Mouse (Mus musculus): ENCODE results near the gene Gtf2f2. TPM values are rescaled to one million over a fixed set of nuclear protein-coding genes. Genes with fewer than 3 reads are reported as not detected.

Gtf2f2 gene
- total RNA-seq, 1 experiment = 23.2 TPM

DNA sequence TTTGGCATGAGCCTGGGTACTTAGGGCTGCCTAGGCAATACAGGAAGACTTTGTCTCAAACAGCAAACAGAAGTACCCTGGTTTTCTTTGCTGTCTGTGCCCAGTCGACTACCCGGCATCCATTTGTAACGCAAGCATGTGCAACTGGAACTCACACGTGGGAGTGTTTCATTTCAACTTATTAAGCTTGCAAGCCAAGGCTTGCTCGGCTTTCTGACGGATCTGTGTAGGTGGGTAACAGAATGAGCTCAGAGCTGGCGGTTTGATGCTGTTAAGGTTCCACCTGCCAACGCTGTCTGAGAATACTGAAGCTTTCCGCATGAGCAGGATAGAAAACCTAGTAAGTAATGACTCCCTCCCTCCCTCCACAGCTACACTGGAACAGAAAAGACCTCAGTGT, 118.5 kb downstream of the Gtf2f2 start:
- no peak for DNase-seq (ENCODE audit: low read depth, low spot score)
- Histone ChIP-seq H3K36me3 (ENCODE audit: control insufficient read depth, insufficient read depth, low read length, poor library complexity, severe bottlenecking) (peaks cover 3% of the 10 kb centered on the region; the same call in 1 of the 2 replicates), H3K4me1 (ENCODE audit: control insufficient read depth in 2 of 2, insufficient read depth in 2 of 2, low read length in 2 of 2, poor library complexity in 1 of 2) (no peaks in the 10 kb centered on the region), H3K4me3 (ENCODE audit: insufficient read depth in 1 of 2, low read depth in 1 of 2, low read length in 2 of 2, poor library complexity in 1 of 2, severe bottlenecking in 1 of 2) (no peak overlapping the region), H3K9me3 (ENCODE audit: control insufficient read depth, insufficient read depth, low read depth, low read length) (no peaks in the 10 kb centered on the region), H3K9ac (ENCODE audit: insufficient read depth, low read depth, low read length, poor library complexity, severe bottlenecking) (no peak overlapping the region), H3K27ac (ENCODE audit: insufficient read depth, low read depth, low read length, poor library complexity, severe bottlenecking) (no peak overlapping the region)
- in situ Hi-C loops (cut with MboI; ENCODE audit: low sequenced_read_pairs in 2 of 2, unreplicated experiment in 2 of 2) = loop anchor here (25.0 kb wide), 1 partner anchor 195 kb away; no protein-coding TSS in a partner anchor
- no peak for TF ChIP-seq MAFK (IDR thresholded peaks at IDR 0.05; ENCODE audit: insufficient read depth, low read depth, low read length)
- no peak for TF ChIP-seq HCFC1 (IDR thresholded peaks at IDR 0.05; ENCODE audit: borderline replicate concordance, insufficient read depth, low read length)
- TF ChIP-seq CHD2 (IDR thresholded peaks at IDR 0.05; ENCODE audit: low read depth, low read length) = no peak
- TF ChIP-seq ZC3H11A (IDR thresholded peaks at IDR 0.05; ENCODE audit: borderline replicate concordance, low read depth, low read length) = no peak
- no peak for TF ChIP-seq ZNF384 (IDR thresholded peaks at IDR 0.05; ENCODE audit: low read depth, low read length)

DNA sequence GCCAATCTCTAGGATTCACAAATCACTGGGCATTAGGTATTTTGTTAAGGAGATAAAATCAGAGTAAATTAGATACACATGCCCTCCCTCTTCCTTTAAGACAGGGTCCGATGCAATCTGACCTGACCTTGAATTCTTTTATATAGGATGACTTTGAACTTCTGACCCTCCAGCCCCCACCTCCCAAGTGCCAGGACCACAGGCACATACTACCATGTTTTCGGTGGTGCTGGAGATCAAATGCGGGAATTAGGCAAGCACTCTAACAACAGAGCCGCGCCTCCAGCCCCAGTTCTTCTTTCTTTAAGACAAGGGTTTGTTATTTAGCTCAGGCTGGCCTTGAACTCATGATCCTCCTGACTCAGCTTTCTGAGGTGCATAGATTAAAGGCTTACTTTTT, 126.8 kb downstream of the Gtf2f2 start:
- no peak overlapping the region for H3K9ac ChIP-seq (ENCODE audit: insufficient read depth, low read depth, low read length, poor library complexity, severe bottlenecking)

DNA sequence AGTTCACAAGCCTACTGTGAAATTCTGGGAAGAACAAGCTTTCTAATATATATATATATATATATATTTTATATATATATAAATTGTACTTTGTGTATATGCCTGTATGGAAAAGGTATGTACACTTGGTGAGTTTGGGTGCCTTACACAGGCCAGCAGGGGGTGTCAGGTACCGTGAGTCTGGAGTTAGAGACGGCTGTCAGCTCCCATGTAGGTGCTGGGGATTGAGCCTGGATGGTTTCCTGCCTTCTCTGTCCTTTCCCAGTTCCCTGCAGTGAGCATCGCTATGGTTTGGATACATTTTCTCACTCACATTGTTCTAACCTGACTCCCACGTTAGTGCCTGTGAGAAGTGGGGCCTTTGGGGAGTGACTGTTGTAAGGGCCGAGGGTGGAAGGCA, 127.3 kb downstream of the Gtf2f2 start:
- in situ Hi-C loops (cut with MboI; ENCODE audit: low sequenced_read_pairs in 2 of 2, unreplicated experiment in 2 of 2) = loop anchor here (25.0 kb wide), 1 partner anchor 204 kb away; no protein-coding TSS in a partner anchor
- no peak overlapping the region for H3K27ac ChIP-seq (ENCODE audit: insufficient read depth, low read depth, low read length, poor library complexity, severe bottlenecking)
- H3K9me3 ChIP-seq (ENCODE audit: control insufficient read depth, insufficient read depth, low read depth, low read length) = no peaks in the 10 kb centered on the region
- H3K36me3 ChIP-seq (ENCODE audit: control insufficient read depth, insufficient read depth, low read length, poor library complexity, severe bottlenecking) = no peaks in the 10 kb centered on the region
- DNase-seq (ENCODE audit: low read depth, low spot score) = peak; percentile 38
- no peak overlapping the region for H3K4me3 ChIP-seq (ENCODE audit: insufficient read depth in 1 of 2, low read depth in 1 of 2, low read length in 2 of 2, poor library complexity in 1 of 2, severe bottlenecking in 1 of 2)
- TF ChIP-seq ZC3H11A (IDR thresholded peaks at IDR 0.05; ENCODE audit: borderline replicate concordance, low read depth, low read length) = no peak
- no peak for TF ChIP-seq ZNF384 (IDR thresholded peaks at IDR 0.05; ENCODE audit: low read depth, low read length)
- TF ChIP-seq CHD2 (IDR thresholded peaks at IDR 0.05; ENCODE audit: low read depth, low read length) = no peak
- no peak for TF ChIP-seq HCFC1 (IDR thresholded peaks at IDR 0.05; ENCODE audit: borderline replicate concordance, insufficient read depth, low read length)
- TF ChIP-seq MAFK (IDR thresholded peaks at IDR 0.05; ENCODE audit: insufficient read depth, low read depth, low read length) = no peak
- peaks cover 3 to 23% of the 10 kb centered on the region in 2 experiments; a peak in 2 of 4 replicates for H3K4me1 ChIP-seq (ENCODE audit: control insufficient read depth in 2 of 2, insufficient read depth in 2 of 2, low read length in 2 of 2, poor library complexity in 1 of 2)
- H3K9ac ChIP-seq (ENCODE audit: insufficient read depth, low read depth, low read length, poor library complexity, severe bottlenecking) = no peak overlapping the region

More for the DNA sequence above, 126.8 kb downstream of the Gtf2f2 start:
- no peak overlapping the region for H3K27ac ChIP-seq (ENCODE audit: insufficient read depth, low read depth, low read length, poor library complexity, severe bottlenecking)
- H3K4me3 ChIP-seq (ENCODE audit: insufficient read depth in 1 of 2, low read depth in 1 of 2, low read length in 2 of 2, poor library complexity in 1 of 2, severe bottlenecking in 1 of 2) = no peak overlapping the region
- H3K36me3 ChIP-seq (ENCODE audit: control insufficient read depth, insufficient read depth, low read length, poor library complexity, severe bottlenecking) = no peaks in the 10 kb centered on the region
- TF ChIP-seq MAFK (IDR thresholded peaks at IDR 0.05; ENCODE audit: insufficient read depth, low read depth, low read length) = 0 out of 2 replicates have a peak, but pooled peaks have one; percentile 18
- TF ChIP-seq ZC3H11A (IDR thresholded peaks at IDR 0.05; ENCODE audit: borderline replicate concordance, low read depth, low read length) = no peak
- no peak for DNase-seq (ENCODE audit: low read depth, low spot score)
- H3K9me3 ChIP-seq (ENCODE audit: control insufficient read depth, insufficient read depth, low read depth, low read length) = no peaks in the 10 kb centered on the region
- H3K4me1 ChIP-seq (ENCODE audit: control insufficient read depth in 2 of 2, insufficient read depth in 2 of 2, low read length in 2 of 2, poor library complexity in 1 of 2) = peaks cover 3 to 21% of the 10 kb centered on the region in 2 experiments; a peak in 2 of 4 replicates
- in situ Hi-C loops (cut with MboI; ENCODE audit: low sequenced_read_pairs in 2 of 2, unreplicated experiment in 2 of 2) = loop anchor here (25.0 kb wide), 1 partner anchor 203 kb away; no protein-coding TSS in a partner anchor

DNA sequence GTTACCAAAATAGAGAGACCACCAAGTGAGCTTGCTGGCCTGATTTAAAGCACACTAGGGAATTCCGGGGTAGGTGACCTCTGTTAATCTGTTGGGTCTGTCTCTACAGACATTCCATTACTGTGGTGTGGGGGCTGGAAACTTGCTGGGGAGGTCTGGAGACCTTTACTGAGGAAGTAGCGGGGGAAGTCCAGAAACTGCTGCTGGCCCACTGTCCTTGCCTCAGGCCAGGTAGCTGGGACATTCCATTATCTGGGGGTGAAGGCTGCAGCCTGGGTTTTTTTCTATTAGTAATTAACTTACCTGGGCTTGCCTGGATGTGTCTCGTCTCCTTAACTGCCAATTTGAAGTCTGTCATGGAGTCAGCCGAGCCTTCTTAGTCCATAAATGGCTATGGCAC, 128.8 kb downstream of the Gtf2f2 start:
- no peak overlapping the region for H3K9ac ChIP-seq (ENCODE audit: insufficient read depth, low read depth, low read length, poor library complexity, severe bottlenecking)
- in situ Hi-C loops (cut with MboI; ENCODE audit: low sequenced_read_pairs in 2 of 2, unreplicated experiment in 2 of 2) = loop anchor here (25.0 kb wide), 1 partner anchor 205 kb away; no protein-coding TSS in a partner anchor
- no peak for DNase-seq (ENCODE audit: low read depth, low spot score)
- no peak for TF ChIP-seq ZNF384 (IDR thresholded peaks at IDR 0.05; ENCODE audit: low read depth, low read length)
- TF ChIP-seq MAFK (IDR thresholded peaks at IDR 0.05; ENCODE audit: insufficient read depth, low read depth, low read length) = no peak
- no peak for TF ChIP-seq ZC3H11A (IDR thresholded peaks at IDR 0.05; ENCODE audit: borderline replicate concordance, low read depth, low read length)
- no peak for TF ChIP-seq CHD2 (IDR thresholded peaks at IDR 0.05; ENCODE audit: low read depth, low read length)
- TF ChIP-seq HCFC1 (IDR thresholded peaks at IDR 0.05; ENCODE audit: borderline replicate concordance, insufficient read depth, low read length) = no peak
- H3K4me3 ChIP-seq (ENCODE audit: insufficient read depth in 1 of 2, low read depth in 1 of 2, low read length in 2 of 2, poor library complexity in 1 of 2, severe bottlenecking in 1 of 2) = no peak overlapping the region
- H3K27ac ChIP-seq (ENCODE audit: insufficient read depth, low read depth, low read length, poor library complexity, severe bottlenecking) = no peak overlapping the region
- H3K4me1 ChIP-seq (ENCODE audit: control insufficient read depth in 2 of 2, insufficient read depth in 2 of 2, low read length in 2 of 2, poor library complexity in 1 of 2) = peaks cover 3 to 23% of the 10 kb centered on the region in 2 experiments; a peak in 2 of 4 replicates
- no peaks in the 10 kb centered on the region for H3K36me3 ChIP-seq (ENCODE audit: control insufficient read depth, insufficient read depth, low read length, poor library complexity, severe bottlenecking)
- H3K9me3 ChIP-seq (ENCODE audit: control insufficient read depth, insufficient read depth, low read depth, low read length) = no peaks in the 10 kb centered on the region
